Mouse (Mus musculus): ENCODE measurements around the gene Serpinb3a. TPM values are rescaled to one million over a fixed set of nuclear protein-coding genes. Genes with fewer than 3 reads are reported as not detected.
"Not testable (repeated sequence)": the region's sequence is repeated elsewhere in the genome, so short reads cannot be mapped to it uniquely, and the experiment has no call there.

Serpinb3a gene
- not detected in 2 replicates for polyA plus RNA-seq (2014; fragmentation: Nextera tagmentation; extraction: Ambion mirVana)

- no peaks in the 10 kb centered on the region for H3K36me3 ChIP-seq (ENCODE audit: control insufficient read depth, insufficient read depth, low read length)
- no peaks in the 10 kb centered on the region for H3K4me1 ChIP-seq (ENCODE audit: control insufficient read depth, insufficient read depth, low read length)
- no peak within 1 kb of the TSS for H3K4me3 ChIP-seq (ENCODE audit: low read depth, low read length)
- H3K4me2 ChIP-seq: no peak within 1 kb of the TSS
- no peaks in the 10 kb centered on the region for H3K9me3 ChIP-seq (ENCODE audit: control insufficient read depth, low read length)
- no peaks in the 10 kb centered on the region for H3K27me3 ChIP-seq (ENCODE audit: control insufficient read depth, insufficient read depth, low read length)
- DNase-seq (ENCODE audit: low spot score, missing footprints) (no peak), ATAC-seq (ENCODE audit: low FRiP score) (no peak)
- H3K9ac ChIP-seq (ENCODE audit: low read length): no peak within 1 kb of the TSS
- no peak within 1 kb of the TSS for H3K27ac ChIP-seq (ENCODE audit: low read depth, low read length)
- whole genome bisulfite sequencing: 92% methylated on average over 1 of the region's 1 CpGs
Measured at GRCm38 (mm10) chr1:107052203-107052602, at the start of gene Serpinb3a. TSS of gene Serpinb3a (minus strand) at chr1:107052303.

- no peaks in the 10 kb centered on the region for H3K27me3 ChIP-seq (ENCODE audit: control insufficient read depth, insufficient read depth, low read length)
- WGBS: 89% methylated on average over 2 of the region's 2 CpGs
- no peak for DNase-seq (ENCODE audit: low spot score, missing footprints)
- no peak overlapping the region for H3K4me3 ChIP-seq (ENCODE audit: low read depth, low read length)
- H3K27ac ChIP-seq (ENCODE audit: low read depth, low read length): no peak overlapping the region
- H3K4me2 ChIP-seq: no peak overlapping the region
- H3K9ac ChIP-seq (ENCODE audit: low read length): no peak overlapping the region
- no peak for ATAC-seq (ENCODE audit: low FRiP score)
- H3K4me1 ChIP-seq (ENCODE audit: control insufficient read depth, insufficient read depth, low read length): no peaks in the 10 kb centered on the region
- no peaks in the 10 kb centered on the region for H3K36me3 ChIP-seq (ENCODE audit: control insufficient read depth, insufficient read depth, low read length)
- H3K9me3 ChIP-seq (ENCODE audit: control insufficient read depth, low read length): no peaks in the 10 kb centered on the region
Measured at GRCm38 (mm10) chr1:107098417-107098816, 46.3 kb upstream of the Serpinb3a start.

GRCm38 (mm10) chr1:107083406-107083805 is 31.3 kb upstream of the Serpinb3a start, which contains the start of gene Serpinb3d:
TSS of gene Serpinb3d (minus strand) at chr1:107083506.
- Histone ChIP-seq H3K4me2 (no peak within 1 kb of the TSS), H3K27ac (ENCODE audit: low read depth, low read length) (no peak within 1 kb of the TSS), H3K9me3 (ENCODE audit: control insufficient read depth, low read length) (no peaks in the 10 kb centered on the region), H3K36me3 (ENCODE audit: control insufficient read depth, insufficient read depth, low read length) (no peaks in the 10 kb centered on the region), H3K9ac (ENCODE audit: low read length) (no peak within 1 kb of the TSS), H3K4me3 (ENCODE audit: low read depth, low read length) (no peak within 1 kb of the TSS), H3K27me3 (ENCODE audit: control insufficient read depth, insufficient read depth, low read length) (no peaks in the 10 kb centered on the region), H3K4me1 (ENCODE audit: control insufficient read depth, insufficient read depth, low read length) (no peaks in the 10 kb centered on the region)
- no peak for ATAC-seq (ENCODE audit: low FRiP score)
- no peak for DNase-seq (ENCODE audit: low spot score, missing footprints)

GRCm38 (mm10) chr1:107034236-107034635 is 17.9 kb downstream of the Serpinb3a start:
- H3K4me2 ChIP-seq; H3K36me3 ChIP-seq (ENCODE audit: control insufficient read depth, insufficient read depth, low read length); H3K4me1 ChIP-seq (ENCODE audit: control insufficient read depth, insufficient read depth, low read length); H3K27me3 ChIP-seq (ENCODE audit: control insufficient read depth, insufficient read depth, low read length); ATAC-seq (ENCODE audit: low FRiP score); H3K9ac ChIP-seq (ENCODE audit: low read length); H3K9me3 ChIP-seq (ENCODE audit: control insufficient read depth, low read length); H3K27ac ChIP-seq (ENCODE audit: low read depth, low read length); DNase-seq (ENCODE audit: low spot score, missing footprints); H3K4me3 ChIP-seq (ENCODE audit: low read depth, low read length): not testable (repeated sequence)
- 82% methylated on average over 3 of the region's 3 CpGs for WGBS

GRCm38 (mm10) chr1:107025886-107026285 is 26.2 kb downstream of the Serpinb3a start:
- Histone ChIP-seq H3K4me1 (ENCODE audit: control insufficient read depth, insufficient read depth, low read length) (no peaks in the 10 kb centered on the region), H3K4me2 (no peak overlapping the region), H3K4me3 (ENCODE audit: low read depth, low read length) (no peak overlapping the region), H3K27ac (ENCODE audit: low read depth, low read length) (no peak overlapping the region), H3K9ac (ENCODE audit: low read length) (no peak overlapping the region), H3K27me3 (ENCODE audit: control insufficient read depth, insufficient read depth, low read length) (no peaks in the 10 kb centered on the region), H3K9me3 (ENCODE audit: control insufficient read depth, low read length) (no peaks in the 10 kb centered on the region), H3K36me3 (ENCODE audit: control insufficient read depth, insufficient read depth, low read length) (no peaks in the 10 kb centered on the region)
- 81% methylated on average over 1 of the region's 1 CpGs for WGBS
- ATAC-seq (ENCODE audit: low FRiP score): no peak
- DNase-seq (ENCODE audit: low spot score, missing footprints): no peak

- H3K27me3 ChIP-seq (ENCODE audit: control insufficient read depth, insufficient read depth, low read length): no peaks in the 10 kb centered on the region
- no peaks in the 10 kb centered on the region for H3K36me3 ChIP-seq (ENCODE audit: control insufficient read depth, insufficient read depth, low read length)
- no peaks in the 10 kb centered on the region for H3K4me1 ChIP-seq (ENCODE audit: control insufficient read depth, insufficient read depth, low read length)
- no peak overlapping the region for H3K27ac ChIP-seq (ENCODE audit: low read depth, low read length)
- H3K4me3 ChIP-seq (ENCODE audit: low read depth, low read length): no peak overlapping the region
- 88% methylated on average over 7 of the region's 7 CpGs for WGBS
- no peak overlapping the region for H3K9ac ChIP-seq (ENCODE audit: low read length)
- no peak for DNase-seq (ENCODE audit: low spot score, missing footprints)
- no peak overlapping the region for H3K4me2 ChIP-seq
- no peak for ATAC-seq (ENCODE audit: low FRiP score)
- no peaks in the 10 kb centered on the region for H3K9me3 ChIP-seq (ENCODE audit: control insufficient read depth, low read length)
Measured at GRCm38 (mm10) chr1:107015210-107015609, 36.9 kb downstream of the Serpinb3a start.

GRCm38 (mm10) chr1:107014530-107014929 is 37.6 kb downstream of the Serpinb3a start:
- Histone ChIP-seq H3K4me2 (no peak overlapping the region), H3K4me3 (ENCODE audit: low read depth, low read length) (no peak overlapping the region), H3K27ac (ENCODE audit: low read depth, low read length) (no peak overlapping the region), H3K4me1 (ENCODE audit: control insufficient read depth, insufficient read depth, low read length) (no peaks in the 10 kb centered on the region), H3K36me3 (ENCODE audit: control insufficient read depth, insufficient read depth, low read length) (no peaks in the 10 kb centered on the region), H3K9ac (ENCODE audit: low read length) (no peak overlapping the region), H3K27me3 (ENCODE audit: control insufficient read depth, insufficient read depth, low read length) (no peaks in the 10 kb centered on the region), H3K9me3 (ENCODE audit: control insufficient read depth, low read length) (no peaks in the 10 kb centered on the region)
- WGBS: 39% methylated on average over 2 of the region's 2 CpGs
- peak; percentile 86 for DNase-seq (ENCODE audit: low spot score, missing footprints)
- peak; percentile 73 for ATAC-seq (ENCODE audit: low FRiP score)

- WGBS: 62% methylated on average over 3 of the region's 3 CpGs
- H3K4me2 ChIP-seq: no peak overlapping the region
- no peaks in the 10 kb centered on the region for H3K9me3 ChIP-seq (ENCODE audit: control insufficient read depth, low read length)
- H3K27me3 ChIP-seq (ENCODE audit: control insufficient read depth, insufficient read depth, low read length): no peaks in the 10 kb centered on the region
- ATAC-seq (ENCODE audit: low FRiP score) (peak; percentile 40; the same call in 1 of the 2 replicates), DNase-seq (ENCODE audit: low spot score, missing footprints) (no peak)
- H3K36me3 ChIP-seq (ENCODE audit: control insufficient read depth, insufficient read depth, low read length): no peaks in the 10 kb centered on the region
- no peaks in the 10 kb centered on the region for H3K4me1 ChIP-seq (ENCODE audit: control insufficient read depth, insufficient read depth, low read length)
- no peak overlapping the region for H3K27ac ChIP-seq (ENCODE audit: low read depth, low read length)
- H3K9ac ChIP-seq (ENCODE audit: low read length): no peak overlapping the region
- no peak overlapping the region for H3K4me3 ChIP-seq (ENCODE audit: low read depth, low read length)
Measured at GRCm38 (mm10) chr1:107006316-107006715, 45.8 kb downstream of the Serpinb3a start.

GRCm38 (mm10) chr1:107001754-107002153 is 50.3 kb downstream of the Serpinb3a start:
- 74% methylated on average over 2 of the region's 2 CpGs for WGBS
- ATAC-seq (ENCODE audit: low FRiP score): no peak

GRCm38 (mm10) chr1:107000424-107000823 is 51.7 kb downstream of the Serpinb3a start:
- Histone ChIP-seq H3K4me3 (ENCODE audit: low read depth, low read length) (no peak overlapping the region), H3K4me1 (ENCODE audit: control insufficient read depth, insufficient read depth, low read length) (no peaks in the 10 kb centered on the region), H3K4me2 (no peak overlapping the region), H3K27me3 (ENCODE audit: control insufficient read depth, insufficient read depth, low read length) (no peaks in the 10 kb centered on the region), H3K9ac (ENCODE audit: low read length) (no peak overlapping the region), H3K9me3 (ENCODE audit: control insufficient read depth, low read length) (no peaks in the 10 kb centered on the region), H3K36me3 (ENCODE audit: control insufficient read depth, insufficient read depth, low read length) (no peaks in the 10 kb centered on the region), H3K27ac (ENCODE audit: low read depth, low read length) (no peak overlapping the region)
- WGBS: 82% methylated on average over 13 of the region's 13 CpGs
- no peak for ATAC-seq (ENCODE audit: low FRiP score)
- DNase-seq (ENCODE audit: low spot score, missing footprints): no peak

More at GRCm38 (mm10) chr1:107001754-107002153, 50.3 kb downstream of the Serpinb3a start:
- Histone ChIP-seq H3K4me2 (no peak overlapping the region), H3K4me3 (ENCODE audit: low read depth, low read length) (no peak overlapping the region), H3K36me3 (ENCODE audit: control insufficient read depth, insufficient read depth, low read length) (no peaks in the 10 kb centered on the region), H3K4me1 (ENCODE audit: control insufficient read depth, insufficient read depth, low read length) (no peaks in the 10 kb centered on the region), H3K9me3 (ENCODE audit: control insufficient read depth, low read length) (no peaks in the 10 kb centered on the region), H3K9ac (ENCODE audit: low read length) (no peak overlapping the region), H3K27me3 (ENCODE audit: control insufficient read depth, insufficient read depth, low read length) (no peaks in the 10 kb centered on the region), H3K27ac (ENCODE audit: low read depth, low read length) (no peak overlapping the region)
- DNase-seq (ENCODE audit: low spot score, missing footprints): no peak
